Mouse (Mus musculus) right cerebral cortex, postnatal 14 days (tissue): ENCODE data around the gene Lrp10.
A peak's percentile ranks its signal among the peaks of the same experiment; 100 is the strongest.

Source experiments
- DNase-seq: peaks from one replicate; pipeline ENCODE4 v3.0.0; 2022

Gene Lrp10

GRCm38 (mm10) chr14:54463959-54464292, at the start of gene Lrp10:
Gene Lrp10, plus strand, starts transcription at chr14:54464137.
- peak; percentile 79 for DNase-seq

GRCm38 (mm10) chr14:54415241-54416020, 48.5 kb upstream of the Lrp10 start:
- no peak for DNase-seq

- DNase-seq = no peak
Observed at GRCm38 (mm10) chr14:54416229-54416775, 47.6 kb upstream of the Lrp10 start.

- DNase-seq = no peak
Observed at GRCm38 (mm10) chr14:54416830-54417229, 47.1 kb upstream of the Lrp10 start.

- no peak for DNase-seq
Observed at GRCm38 (mm10) chr14:54417623-54418081, 46.3 kb upstream of the Lrp10 start, which contains the start of gene Slc7a7. Gene Slc7a7, minus strand, starts transcription at chr14:54417780.

GRCm38 (mm10) chr14:54421014-54421413, 42.9 kb upstream of the Lrp10 start:
- no peak for DNase-seq

GRCm38 (mm10) chr14:54423406-54423805, 40.5 kb upstream of the Lrp10 start:
- no peak for DNase-seq

GRCm38 (mm10) chr14:54424634-54425033, 39.3 kb upstream of the Lrp10 start:
- no peak for DNase-seq

- DNase-seq = no peak
Observed at GRCm38 (mm10) chr14:54425540-54425939, 38.4 kb upstream of the Lrp10 start.

- no peak for DNase-seq
Observed at GRCm38 (mm10) chr14:54426003-54426688, 37.8 kb upstream of the Lrp10 start.

- peak; percentile 91 for DNase-seq
Observed at GRCm38 (mm10) chr14:54426689-54427398, 37.1 kb upstream of the Lrp10 start, which contains the start of gene Mrpl52. Gene Mrpl52, plus strand, starts transcription at chr14:54426909.

- DNase-seq = no peak
Observed at GRCm38 (mm10) chr14:54427696-54428095, 36.2 kb upstream of the Lrp10 start.

GRCm38 (mm10) chr14:54428421-54428820, 35.5 kb upstream of the Lrp10 start:
- DNase-seq = no peak

- DNase-seq = no peak
Observed at GRCm38 (mm10) chr14:54429332-54430093, 34.4 kb upstream of the Lrp10 start.

- DNase-seq = no peak
Observed at GRCm38 (mm10) chr14:54430406-54431145, 33.4 kb upstream of the Lrp10 start.

- DNase-seq = no peak
Observed at GRCm38 (mm10) chr14:54431334-54432077, 32.4 kb upstream of the Lrp10 start, which contains the start of gene Mmp14. Gene Mmp14, plus strand, starts transcription at chr14:54431612.

GRCm38 (mm10) chr14:54432078-54432836, 31.7 kb upstream of the Lrp10 start:
- no peak for DNase-seq

- DNase-seq = no peak
Observed at GRCm38 (mm10) chr14:54432837-54433830, 30.8 kb upstream of the Lrp10 start.
